Mouse (Mus musculus) testis, adult 2 months (tissue): ENCODE results near the gene Osbp2. TPM values are rescaled to one million over a fixed set of nuclear protein-coding genes. Genes with fewer than 3 reads are reported as not detected.

Source experiments
- H3K27ac ChIP-seq: fragments of 200-500 bp; 2 replicates; pipeline ENCODE4 v1.5.1; 2012; ENCODE audit warnings: low read depth, low read length; ENCODE audit not compliant: control insufficient read depth, insufficient read depth
- H3K27me3 ChIP-seq: fragments of 200-500 bp; 2 replicates; pipeline ENCODE4 v1.6.1; 2012; ENCODE audit warnings: mild to moderate bottlenecking, low read length, moderate library complexity; ENCODE audit not compliant: control insufficient read depth, insufficient read depth
- H3K36me3 ChIP-seq: fragments of 200-500 bp; 2 replicates; pipeline ENCODE4 v1.6.1; 2012; ENCODE audit warnings: mild to moderate bottlenecking, low read length; ENCODE audit not compliant: control insufficient read depth, insufficient read depth
- H3K4me1 ChIP-seq: fragments of 200-500 bp; 2 replicates; pipeline ENCODE4 v1.6.1; 2012; ENCODE audit warnings: low read length; ENCODE audit not compliant: control insufficient read depth, insufficient read depth
- H3K4me3 ChIP-seq: fragments of 200-500 bp; 2 replicates; pipeline ENCODE4 v1.5.1; 2012; ENCODE audit warnings: low read depth, mild to moderate bottlenecking, low read length, moderate library complexity, mixed read lengths; ENCODE audit not compliant: control insufficient read depth
- CTCF ChIP-seq: fragments of 200-500 bp; IDR thresholded peaks from 2 replicates; pipeline ENCODE4 v1.5.1; 2012; ENCODE audit warnings: low read depth, mild to moderate bottlenecking, inconsistent platforms, low read length, moderate library complexity; ENCODE audit not compliant: control insufficient read depth, insufficient read depth, insufficient replicate concordance
- POLR2A ChIP-seq: fragments of 200-500 bp; IDR thresholded peaks from 2 replicates; pipeline ENCODE4 v1.6.1; 2012; ENCODE audit warnings: low read depth, mild to moderate bottlenecking, inconsistent platforms, low read length, moderate library complexity; ENCODE audit not compliant: control insufficient read depth
- polyA plus RNA-seq: library from polyadenylated mRNA; depleted of rRNA; stranded (reverse); fragments of >200 nt; gene quantifications from 2 replicates; pipeline ENCODE4 v1.2.3, GENCODE M21; 2012

The Osbp2 gene
- polyA plus RNA-seq, 1 experiment: 710 TPM

DNA sequence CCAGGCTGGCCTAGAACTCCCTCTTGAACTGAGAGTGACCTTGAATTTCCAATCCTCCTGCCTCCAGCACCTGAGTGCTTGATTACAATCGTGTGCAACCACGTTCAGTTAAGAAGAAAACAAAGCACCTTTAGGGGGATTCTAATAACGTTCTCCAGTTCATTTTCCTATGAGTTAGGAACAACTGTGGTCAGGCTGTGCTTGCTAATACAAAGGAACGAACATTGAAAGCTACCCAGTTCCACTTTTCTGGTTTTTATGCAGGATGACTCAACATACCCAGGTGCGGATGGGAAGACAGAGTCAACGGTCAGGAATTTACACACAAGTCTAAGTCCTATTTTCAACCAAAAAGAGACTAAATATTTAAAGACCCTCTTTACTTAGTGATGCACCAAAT, 30.3 kb upstream of the Osbp2 start:
- H3K27me3 ChIP-seq: no peaks in the 10 kb centered on the region
- no peaks in the 10 kb centered on the region; the same call in 1 of the 2 replicates for H3K36me3 ChIP-seq
- no peaks in the 10 kb centered on the region; the same call in 1 of the 2 replicates for H3K4me1 ChIP-seq
- H3K27ac ChIP-seq: no peak overlapping the region
- H3K4me3 ChIP-seq: peak overlapping the region; percentile 76
- TF ChIP-seq CTCF (no peak), POLR2A (no peak)

DNA sequence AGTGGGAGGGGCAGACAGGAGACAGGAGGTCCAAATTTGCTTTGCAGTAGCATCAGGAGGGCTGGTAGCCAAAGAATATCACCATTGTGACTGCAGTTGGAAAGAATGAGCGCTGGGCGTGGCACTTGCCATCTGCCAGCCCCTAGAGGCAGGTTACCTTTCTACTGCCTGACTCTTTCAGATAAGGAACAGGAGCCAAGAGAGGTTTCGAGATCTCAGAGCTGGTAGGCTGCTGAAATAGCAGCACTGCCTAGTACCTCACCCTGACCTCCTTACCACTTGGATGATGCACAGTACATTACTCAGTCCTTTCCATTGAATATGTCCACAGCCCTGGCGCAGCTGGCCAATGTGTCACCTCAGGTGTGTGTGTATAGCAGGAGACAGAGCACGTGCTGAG, 23.6 kb upstream of the Osbp2 start:
- H3K4me3 ChIP-seq: no peak overlapping the region
- no peak for TF ChIP-seq CTCF
- no peak for TF ChIP-seq POLR2A
- no peaks in the 10 kb centered on the region; the same call in none of the 2 replicates for H3K36me3 ChIP-seq
- H3K27ac ChIP-seq: no peak overlapping the region
- no peaks in the 10 kb centered on the region for H3K4me1 ChIP-seq
- no peaks in the 10 kb centered on the region for H3K27me3 ChIP-seq

DNA sequence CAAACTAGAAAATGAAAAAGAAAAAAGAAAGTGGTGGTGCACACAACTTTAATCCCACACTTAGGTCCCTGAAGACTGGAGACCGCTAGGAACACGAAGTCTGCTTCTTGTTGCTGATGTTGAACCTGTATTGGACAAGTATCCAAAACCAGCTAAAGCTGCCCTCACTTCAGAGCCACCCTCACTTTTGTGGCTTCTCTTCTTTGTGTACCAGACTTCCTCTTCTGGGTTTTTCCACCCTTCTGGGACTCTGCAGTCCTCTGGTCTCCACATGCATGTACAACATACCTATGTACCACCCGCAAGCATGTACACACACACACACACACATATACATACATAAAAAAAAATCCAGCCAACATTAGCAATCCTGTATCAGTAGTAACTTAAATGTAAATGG, 20.0 kb upstream of the Osbp2 start:
- no peak overlapping the region for H3K4me3 ChIP-seq
- no peaks in the 10 kb centered on the region for H3K4me1 ChIP-seq
- H3K36me3 ChIP-seq: no peaks in the 10 kb centered on the region; the same call in none of the 2 replicates
- TF ChIP-seq CTCF (no peak), POLR2A (no peak)
- H3K27me3 ChIP-seq: no peaks in the 10 kb centered on the region
- H3K27ac ChIP-seq: no peak overlapping the region

DNA sequence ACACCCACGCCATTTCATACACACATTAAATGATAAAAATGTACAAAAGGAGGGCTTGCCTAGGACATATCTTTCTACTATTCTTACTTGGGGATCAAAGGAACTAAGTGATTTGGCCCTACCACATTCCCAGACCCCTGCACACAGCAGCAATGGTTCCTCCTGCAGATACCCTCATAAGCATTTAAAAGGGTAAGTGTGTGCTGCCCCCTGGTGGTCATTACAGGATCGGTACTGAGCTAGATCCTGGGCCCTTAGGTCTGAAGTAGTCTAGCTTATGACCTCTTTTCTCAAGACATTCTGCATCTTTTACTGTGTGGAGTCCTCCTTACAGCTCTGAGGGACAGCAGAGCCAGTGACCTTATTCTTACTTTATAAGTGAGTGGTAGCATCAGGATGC, 16.1 kb upstream of the Osbp2 start:
- no peak overlapping the region for H3K27ac ChIP-seq
- no peaks in the 10 kb centered on the region for H3K27me3 ChIP-seq
- H3K4me3 ChIP-seq: no peak overlapping the region
- no peaks in the 10 kb centered on the region for H3K36me3 ChIP-seq
- H3K4me1 ChIP-seq: no peaks in the 10 kb centered on the region
- TF ChIP-seq POLR2A (no peak), CTCF (peak; percentile 26; the same call in 1 of the 2 replicates)

DNA sequence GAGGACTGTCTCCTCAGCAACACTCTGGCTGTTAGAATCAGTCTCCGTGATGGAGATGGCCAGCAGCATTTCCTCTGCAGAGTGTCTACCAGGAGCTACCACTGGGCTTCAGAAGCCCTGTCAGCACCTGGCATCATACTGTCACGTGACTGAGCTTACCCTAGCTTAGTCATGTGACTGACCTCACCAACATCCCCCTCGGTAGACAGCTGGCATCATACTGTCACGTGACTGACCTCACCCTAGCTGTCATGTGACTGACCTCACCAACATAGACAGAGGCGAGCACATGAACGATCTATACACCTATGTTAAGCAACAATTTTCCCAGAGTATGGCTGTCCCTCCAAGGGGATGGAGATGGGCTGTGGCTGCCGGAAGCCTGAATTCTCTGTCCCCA, 15.0 kb upstream of the Osbp2 start:
- TF ChIP-seq CTCF: no peak
- Histone ChIP-seq H3K4me1 (no peaks in the 10 kb centered on the region), H3K36me3 (no peaks in the 10 kb centered on the region), H3K27ac (no peak overlapping the region), H3K27me3 (no peaks in the 10 kb centered on the region), H3K4me3 (no peak overlapping the region)

DNA sequence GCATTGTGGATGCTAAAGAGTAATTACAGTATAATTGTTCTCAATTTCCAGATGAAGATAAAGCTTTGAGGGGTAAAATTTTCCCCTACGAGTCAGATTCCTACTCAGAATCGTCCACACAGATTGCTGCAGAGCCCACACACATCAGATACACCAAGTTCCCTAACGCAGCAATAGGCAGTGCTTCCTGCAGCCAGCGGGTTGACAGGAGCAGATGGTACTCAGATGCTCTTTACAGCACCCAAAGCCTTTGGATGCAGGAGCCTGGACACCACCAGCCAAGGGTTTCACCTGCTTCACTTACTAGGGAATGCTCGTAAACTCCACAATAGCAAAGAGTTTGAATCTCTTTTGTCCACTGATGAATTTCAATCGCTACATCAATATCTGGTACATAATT, 12.7 kb upstream of the Osbp2 start:
- Histone ChIP-seq H3K27ac (no peak overlapping the region), H3K36me3 (no peaks in the 10 kb centered on the region), H3K4me1 (no peaks in the 10 kb centered on the region), H3K27me3 (no peaks in the 10 kb centered on the region), H3K4me3 (no peak overlapping the region)
- TF ChIP-seq CTCF (no peak), POLR2A (no peak)

DNA sequence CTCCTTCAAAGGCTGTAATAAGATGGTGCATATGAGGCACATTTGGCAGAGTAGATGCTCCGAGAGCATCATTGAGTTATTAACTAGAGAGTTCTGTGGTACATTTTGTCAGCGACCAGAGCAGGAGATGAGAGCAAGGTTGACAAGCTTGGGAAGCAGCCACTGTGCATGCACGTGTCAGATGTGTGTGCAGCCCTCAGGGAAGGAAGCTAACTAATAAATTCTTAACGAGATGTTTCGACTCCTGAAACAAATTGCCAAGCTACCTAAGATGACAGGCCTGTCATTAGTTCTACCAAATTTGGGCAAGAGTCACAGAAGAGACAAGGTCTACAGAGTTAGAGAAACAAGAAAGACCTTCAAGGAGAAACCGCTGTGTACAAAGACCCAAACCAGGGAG, 640 bp upstream of the Osbp2 start:
- Histone ChIP-seq H3K4me1 (peaks cover 17% of the 10 kb centered on the region), H3K27me3 (no peaks in the 10 kb centered on the region), H3K4me3 (peak overlapping the region; percentile 94; the same call in 1 of the 2 replicates), H3K27ac (no peak overlapping the region), H3K36me3 (no peaks in the 10 kb centered on the region)
- TF ChIP-seq POLR2A (no peak), CTCF (no peak)
